Comparison of ENCODE assay signal across 28 mouse cellular contexts in the genomic region with DNA sequence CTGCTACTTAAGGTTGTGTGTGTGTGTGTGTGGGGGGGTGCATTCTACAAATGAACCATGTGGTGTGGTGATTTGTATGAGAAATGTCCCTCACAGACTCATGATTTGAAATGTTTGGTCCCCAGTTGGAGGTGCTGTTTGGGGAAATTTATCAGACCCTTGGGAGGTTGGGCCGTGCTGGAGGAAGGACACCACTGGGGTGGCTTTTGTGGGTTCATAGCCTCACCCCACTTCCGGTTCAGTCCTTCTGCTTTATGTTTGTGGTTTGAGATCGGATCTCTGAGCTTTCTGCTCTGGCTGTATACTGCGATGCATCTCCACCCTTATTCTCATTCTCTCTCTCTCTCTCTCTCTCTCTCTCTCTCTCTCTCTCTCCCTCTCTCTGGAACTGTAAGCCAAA.
A peak's percentile ranks its signal among the peaks of the same experiment; 100 is the strongest.
DNase-seq lines count a peak whose midpoint lies in the region; ATAC-seq and TF ChIP-seq lines count a peak whose summit lies in the region.
"Had no signal": no experiment of that assay in that cellular context is flagged by ENCODE, and none has a peak within 500 bp of the region (broad histone marks: within the 10 kb centered on the region; RNA-seq: fewer than 3 reads in every experiment).

No protein-coding gene starts in this region.

- 4% methylated on average over 4 of the region's 4 CpGs for WGBS in spleen, adult 2 months

- peak; percentile 16 to 17 for DNase-seq in spleen, adult 2 months (ENCODE audit: low read depth in 1 of 2, low spot score in 2 of 2)
- DNase-seq in spleen, postnatal 10 days (ENCODE audit: low spot score in 2 of 2): no peak
- no peak for DNase-seq in ovary, adult 18-20 months (ENCODE audit: low spot score)
- no peak for DNase-seq in embryo, embryonic 9.5 days (ENCODE audit: extremely low spot score)
- no peak for DNase-seq in left cerebral cortex, adult 2 months (ENCODE audit: extremely low spot score in 1 of 2, low spot score in 2 of 2)
- DNase-seq: adrenal gland, adult 2 months; adrenal gland, postnatal 14 days; cerebellum, adult 11 months; cerebellum, adult 2 months; cerebellum, postnatal 10 days; forebrain, postnatal 0 days; gastrocnemius, adult 2 months; gastrocnemius, postnatal 14 days; heart, adult 18-20 months; heart, postnatal 10 days; heart, postnatal 36 days had no signal

- H3K36me3 ChIP-seq in spleen, adult 2 months (ENCODE audit: control insufficient read depth, insufficient read depth, low read length): no peaks in the 10 kb centered on the region
- H3K36me3 ChIP-seq: embryonic facial prominence, embryonic 12.5 days; embryonic facial prominence, embryonic 15.5 days; heart, embryonic 12.5 days; heart, embryonic 15.5 days had no signal

- H3K27me3 ChIP-seq in spleen, adult 2 months (ENCODE audit: control insufficient read depth, insufficient read depth, low read length): no peaks in the 10 kb centered on the region; the same call in 1 of the 2 replicates
- H3K27me3 ChIP-seq: embryonic facial prominence, embryonic 12.5 days; embryonic facial prominence, embryonic 15.5 days; heart, embryonic 12.5 days; heart, embryonic 15.5 days had no signal

- peaks cover 2% of the 10 kb centered on the region; the same call in 1 of the 2 replicates for H3K4me1 ChIP-seq in spleen, adult 2 months (ENCODE audit: control insufficient read depth, insufficient read depth, insufficient read length)
- H3K4me1 ChIP-seq: embryonic facial prominence, embryonic 12.5 days; heart, embryonic 12.5 days; heart, embryonic 15.5 days had no signal

- no peak for TF ChIP-seq CTCF in spleen, adult 2 months (IDR thresholded peaks at IDR 0.05; ENCODE audit: extremely low read depth, insufficient read depth, insufficient read length, insufficient replicate concordance)
- TF ChIP-seq CTCF in left cerebral cortex, adult 2 months (IDR thresholded peaks at IDR 0.05): no peak

- peak; percentile 92 for ATAC-seq in common myeloid progenitor, adult 5-6 weeks (replicated peaks; ENCODE audit: low read depth, poor library complexity, severe bottlenecking)
- peak; percentile 93 for ATAC-seq in megakaryocyte, adult 5-6 weeks (ENCODE audit: poor library complexity, severe bottlenecking)
- ATAC-seq in neutrophil, adult 5-6 weeks (ENCODE audit: extremely low read depth, insufficient number of reproducible peaks, low FRiP score, poor library complexity, severe bottlenecking): 0 out of 2 replicates have a peak, but pooled peaks have one; percentile 39
- ATAC-seq: CD4-positive, CD25-positive, alpha-beta regulatory T cell, adult 4 months; forebrain, embryonic 14.5 days; forebrain, postnatal 0 days; hindbrain, postnatal 0 days; inflammation-experienced regulatory T-cells, adult 6 months had no signal

- no peak for TF ChIP-seq POLR2A in spleen, adult 2 months (IDR thresholded peaks at IDR 0.05; ENCODE audit: low read depth, low read length)

- intact Hi-C loops in left cerebral cortex, adult 2 months (cut with DNase I): no loop called here

- no peak overlapping the region for H3K4me3 ChIP-seq in spleen, adult 2 months (ENCODE audit: extremely low read depth, insufficient read depth, insufficient read length)
- no peak overlapping the region for H3K4me3 ChIP-seq in left cerebral cortex, adult 2 months
- H3K4me3 ChIP-seq: embryonic facial prominence, embryonic 12.5 days; embryonic facial prominence, embryonic 15.5 days; gastrocnemius, adult 2 months; heart, embryonic 12.5 days; heart, embryonic 15.5 days had no signal

- H3K27ac ChIP-seq in spleen, adult 2 months (ENCODE audit: insufficient read depth, low read length): no peak overlapping the region
- no peak overlapping the region for H3K27ac ChIP-seq in left cerebral cortex, adult 2 months
- H3K27ac ChIP-seq: embryonic facial prominence, embryonic 12.5 days; embryonic facial prominence, embryonic 15.5 days; gastrocnemius, adult 2 months; heart, embryonic 15.5 days; hindbrain, embryonic 14.5 days; hindbrain, postnatal 0 days had no signal

Comparison
In these comparisons a context has a peak if more than half of its experiments do, and no peak if none do; other contexts are left out.
1. DNase-seq: peak in spleen, adult 2 months (2 of 2); none in spleen, postnatal 10 days (0 of 2), ovary, adult 18-20 months (single experiment), embryo, embryonic 9.5 days (single experiment) and left cerebral cortex, adult 2 months (0 of 2).
2. ATAC-seq: peak in every context shown above with its lines; median percentile 93 in megakaryocyte, adult 5-6 weeks; 92 in common myeloid progenitor, adult 5-6 weeks; 39 in neutrophil, adult 5-6 weeks.